Mouse (Mus musculus): ENCODE data around the gene Dhx38. TPM values are rescaled to one million over a fixed set of nuclear protein-coding genes. Genes with fewer than 3 reads are reported as not detected.

The Dhx38 gene
- polyA plus RNA-seq, 1 experiment from 2014 or later: 12.1 TPM

GRCm38 (mm10) chr8:109593117-109593788, 27.6 kb upstream of the Dhx38 start:
- H3K9me3 ChIP-seq (ENCODE audit: control insufficient read depth, low read length): no peaks in the 10 kb centered on the region
- 77% methylated on average over 6 of the region's 6 CpGs for WGBS

GRCm38 (mm10) chr8:109592164-109592563, 26.5 kb upstream of the Dhx38 start:
- H3K9me3 ChIP-seq (ENCODE audit: control insufficient read depth, low read length): no peaks in the 10 kb centered on the region
- no peak for ATAC-seq (ENCODE audit: low read depth)
- 92% methylated on average over 5 of the region's 5 CpGs for WGBS

More at GRCm38 (mm10) chr8:109593117-109593788, 27.6 kb upstream of the Dhx38 start:
- no peak for ATAC-seq (ENCODE audit: low read depth)
- H3K36me3 ChIP-seq (ENCODE audit: control insufficient read depth, insufficient read depth, low read length): peaks cover 7% of the 10 kb centered on the region; the same call in 1 of the 2 replicates
- H3K27me3 ChIP-seq (ENCODE audit: control insufficient read depth, insufficient read depth, low read length): no peaks in the 10 kb centered on the region
- H3K4me2 ChIP-seq (ENCODE audit: low read depth, low read length): no peak overlapping the region
- H3K9ac ChIP-seq (replicated peaks; ENCODE audit: low read depth, low read length): no peak overlapping the region
- H3K4me3 ChIP-seq (ENCODE audit: low read depth, low read length): no peak overlapping the region
- no peaks in the 10 kb centered on the region for H3K4me1 ChIP-seq (ENCODE audit: control insufficient read depth, insufficient read depth, low read length)
- no peak overlapping the region for H3K27ac ChIP-seq (ENCODE audit: low read depth, low read length)

GRCm38 (mm10) chr8:109591367-109591766, 25.7 kb upstream of the Dhx38 start:
- 83% methylated on average over 3 of the region's 3 CpGs for WGBS
- no peak overlapping the region for H3K27ac ChIP-seq (ENCODE audit: low read depth, low read length)
- H3K4me3 ChIP-seq (ENCODE audit: low read depth, low read length): no peak overlapping the region
- H3K4me2 ChIP-seq (ENCODE audit: low read depth, low read length): no peak overlapping the region
- H3K36me3 ChIP-seq (ENCODE audit: control insufficient read depth, insufficient read depth, low read length): peaks cover 7% of the 10 kb centered on the region; the same call in 1 of the 2 replicates
- H3K9me3 ChIP-seq (ENCODE audit: control insufficient read depth, low read length): no peaks in the 10 kb centered on the region
- no peak overlapping the region for H3K9ac ChIP-seq (replicated peaks; ENCODE audit: low read depth, low read length)
- H3K27me3 ChIP-seq (ENCODE audit: control insufficient read depth, insufficient read depth, low read length): no peaks in the 10 kb centered on the region
- ATAC-seq (ENCODE audit: low read depth): no peak
- no peaks in the 10 kb centered on the region for H3K4me1 ChIP-seq (ENCODE audit: control insufficient read depth, insufficient read depth, low read length)

More at GRCm38 (mm10) chr8:109592164-109592563, 26.5 kb upstream of the Dhx38 start:
- H3K4me3 ChIP-seq (ENCODE audit: low read depth, low read length): no peak overlapping the region
- no peaks in the 10 kb centered on the region for H3K27me3 ChIP-seq (ENCODE audit: control insufficient read depth, insufficient read depth, low read length)
- H3K4me2 ChIP-seq (ENCODE audit: low read depth, low read length): no peak overlapping the region
- H3K27ac ChIP-seq (ENCODE audit: low read depth, low read length): no peak overlapping the region
- H3K4me1 ChIP-seq (ENCODE audit: control insufficient read depth, insufficient read depth, low read length): no peaks in the 10 kb centered on the region
- no peak overlapping the region for H3K9ac ChIP-seq (replicated peaks; ENCODE audit: low read depth, low read length)
- peaks cover 7% of the 10 kb centered on the region; the same call in 1 of the 2 replicates for H3K36me3 ChIP-seq (ENCODE audit: control insufficient read depth, insufficient read depth, low read length)

- Histone ChIP-seq H3K9ac (replicated peaks; ENCODE audit: low read depth, low read length) (no peak overlapping the region), H3K9me3 (ENCODE audit: control insufficient read depth, low read length) (no peaks in the 10 kb centered on the region), H3K27me3 (ENCODE audit: control insufficient read depth, insufficient read depth, low read length) (no peaks in the 10 kb centered on the region), H3K4me1 (ENCODE audit: control insufficient read depth, insufficient read depth, low read length) (no peaks in the 10 kb centered on the region), H3K27ac (ENCODE audit: low read depth, low read length) (no peak overlapping the region), H3K4me2 (ENCODE audit: low read depth, low read length) (no peak overlapping the region), H3K36me3 (ENCODE audit: control insufficient read depth, insufficient read depth, low read length) (peaks cover 7% of the 10 kb centered on the region; the same call in 1 of the 2 replicates), H3K4me3 (ENCODE audit: low read depth, low read length) (no peak overlapping the region)
- 88% methylated on average over 9 of the region's 9 CpGs for WGBS
- ATAC-seq (ENCODE audit: low read depth): no peak
Measured at GRCm38 (mm10) chr8:109590901-109591300, 25.2 kb upstream of the Dhx38 start.

GRCm38 (mm10) chr8:109586972-109587504, 21.4 kb upstream of the Dhx38 start:
- no peak overlapping the region for H3K9ac ChIP-seq (replicated peaks; ENCODE audit: low read depth, low read length)
- ATAC-seq (ENCODE audit: low read depth): no peak
- H3K36me3 ChIP-seq (ENCODE audit: control insufficient read depth, insufficient read depth, low read length): no peaks in the 10 kb centered on the region; the same call in 1 of the 2 replicates
- H3K4me3 ChIP-seq (ENCODE audit: low read depth, low read length): no peak overlapping the region
- no peaks in the 10 kb centered on the region for H3K27me3 ChIP-seq (ENCODE audit: control insufficient read depth, insufficient read depth, low read length)
- H3K9me3 ChIP-seq (ENCODE audit: control insufficient read depth, low read length): no peaks in the 10 kb centered on the region
- no peak overlapping the region for H3K4me2 ChIP-seq (ENCODE audit: low read depth, low read length)
- 64% methylated on average over 7 of the region's 7 CpGs for WGBS
- H3K4me1 ChIP-seq (ENCODE audit: control insufficient read depth, insufficient read depth, low read length): no peaks in the 10 kb centered on the region
- no peak overlapping the region for H3K27ac ChIP-seq (ENCODE audit: low read depth, low read length)

- Histone ChIP-seq H3K27ac (ENCODE audit: low read depth, low read length) (no peak overlapping the region), H3K4me1 (ENCODE audit: control insufficient read depth, insufficient read depth, low read length) (no peaks in the 10 kb centered on the region), H3K9me3 (ENCODE audit: control insufficient read depth, low read length) (no peaks in the 10 kb centered on the region), H3K9ac (replicated peaks; ENCODE audit: low read depth, low read length) (no peak overlapping the region), H3K4me3 (ENCODE audit: low read depth, low read length) (no peak overlapping the region), H3K36me3 (ENCODE audit: control insufficient read depth, insufficient read depth, low read length) (no peaks in the 10 kb centered on the region), H3K27me3 (ENCODE audit: control insufficient read depth, insufficient read depth, low read length) (no peaks in the 10 kb centered on the region), H3K4me2 (ENCODE audit: low read depth, low read length) (no peak overlapping the region)
- no peak for ATAC-seq (ENCODE audit: low read depth)
Measured at GRCm38 (mm10) chr8:109585652-109586051, 20.0 kb upstream of the Dhx38 start.

GRCm38 (mm10) chr8:109584830-109585229, 19.2 kb upstream of the Dhx38 start:
- no peak for ATAC-seq (ENCODE audit: low read depth)
- no peaks in the 10 kb centered on the region for H3K4me1 ChIP-seq (ENCODE audit: control insufficient read depth, insufficient read depth, low read length)
- no peaks in the 10 kb centered on the region for H3K27me3 ChIP-seq (ENCODE audit: control insufficient read depth, insufficient read depth, low read length)
- H3K4me3 ChIP-seq (ENCODE audit: low read depth, low read length): no peak overlapping the region
- no peak overlapping the region for H3K9ac ChIP-seq (replicated peaks; ENCODE audit: low read depth, low read length)
- no peak overlapping the region for H3K27ac ChIP-seq (ENCODE audit: low read depth, low read length)
- H3K4me2 ChIP-seq (ENCODE audit: low read depth, low read length): no peak overlapping the region
- H3K36me3 ChIP-seq (ENCODE audit: control insufficient read depth, insufficient read depth, low read length): no peaks in the 10 kb centered on the region
- no peaks in the 10 kb centered on the region for H3K9me3 ChIP-seq (ENCODE audit: control insufficient read depth, low read length)
- WGBS: 92% methylated on average over 3 of the region's 3 CpGs

- Histone ChIP-seq H3K36me3 (ENCODE audit: control insufficient read depth, insufficient read depth, low read length) (no peaks in the 10 kb centered on the region), H3K4me3 (ENCODE audit: low read depth, low read length) (no peak overlapping the region), H3K27ac (ENCODE audit: low read depth, low read length) (no peak overlapping the region), H3K9me3 (ENCODE audit: control insufficient read depth, low read length) (no peaks in the 10 kb centered on the region), H3K27me3 (ENCODE audit: control insufficient read depth, insufficient read depth, low read length) (no peaks in the 10 kb centered on the region), H3K4me2 (ENCODE audit: low read depth, low read length) (no peak overlapping the region), H3K9ac (replicated peaks; ENCODE audit: low read depth, low read length) (no peak overlapping the region), H3K4me1 (ENCODE audit: control insufficient read depth, insufficient read depth, low read length) (no peaks in the 10 kb centered on the region)
- 84% methylated on average over 4 of the region's 4 CpGs for WGBS
- no peak for ATAC-seq (ENCODE audit: low read depth)
Measured at GRCm38 (mm10) chr8:109584293-109584692, 18.6 kb upstream of the Dhx38 start.

GRCm38 (mm10) chr8:109578900-109579301, 13.2 kb upstream of the Dhx38 start, which contains the start of gene Hp:
Gene Hp, minus strand, starts transcription at chr8:109579172.
- Histone ChIP-seq H3K4me3 (ENCODE audit: low read depth, low read length) (no peak within 1 kb of the TSS), H3K36me3 (ENCODE audit: control insufficient read depth, insufficient read depth, low read length) (no peaks in the 10 kb centered on the region), H3K27me3 (ENCODE audit: control insufficient read depth, insufficient read depth, low read length) (no peaks in the 10 kb centered on the region), H3K4me1 (ENCODE audit: control insufficient read depth, insufficient read depth, low read length) (no peaks in the 10 kb centered on the region), H3K9ac (replicated peaks; ENCODE audit: low read depth, low read length) (no peak within 1 kb of the TSS), H3K4me2 (ENCODE audit: low read depth, low read length) (no peak within 1 kb of the TSS), H3K27ac (ENCODE audit: low read depth, low read length) (no peak within 1 kb of the TSS), H3K9me3 (ENCODE audit: control insufficient read depth, low read length) (no peaks in the 10 kb centered on the region)
- WGBS: 77% methylated on average over 8 of the region's 8 CpGs
- no peak for ATAC-seq (ENCODE audit: low read depth)
